Mouse (Mus musculus) E14TG2a.4 (cell line): ENCODE results near the gene Osbpl6.

Source experiments
- CTCF ChIP-seq: conservative IDR thresholded peaks from 2 replicates; pipeline ENCODE4 v1.5.1; 2014; ENCODE audit warnings: low read length
- NANOG ChIP-seq: IDR thresholded peaks from 2 replicates; pipeline ENCODE4 v1.6.1; 2014; ENCODE audit warnings: borderline replicate concordance, low read length, mixed read lengths
- POU5F1 ChIP-seq: IDR thresholded peaks from 2 replicates; pipeline ENCODE4 v1.6.1; 2014; ENCODE audit warnings: low read length, borderline replicate concordance

DNA sequence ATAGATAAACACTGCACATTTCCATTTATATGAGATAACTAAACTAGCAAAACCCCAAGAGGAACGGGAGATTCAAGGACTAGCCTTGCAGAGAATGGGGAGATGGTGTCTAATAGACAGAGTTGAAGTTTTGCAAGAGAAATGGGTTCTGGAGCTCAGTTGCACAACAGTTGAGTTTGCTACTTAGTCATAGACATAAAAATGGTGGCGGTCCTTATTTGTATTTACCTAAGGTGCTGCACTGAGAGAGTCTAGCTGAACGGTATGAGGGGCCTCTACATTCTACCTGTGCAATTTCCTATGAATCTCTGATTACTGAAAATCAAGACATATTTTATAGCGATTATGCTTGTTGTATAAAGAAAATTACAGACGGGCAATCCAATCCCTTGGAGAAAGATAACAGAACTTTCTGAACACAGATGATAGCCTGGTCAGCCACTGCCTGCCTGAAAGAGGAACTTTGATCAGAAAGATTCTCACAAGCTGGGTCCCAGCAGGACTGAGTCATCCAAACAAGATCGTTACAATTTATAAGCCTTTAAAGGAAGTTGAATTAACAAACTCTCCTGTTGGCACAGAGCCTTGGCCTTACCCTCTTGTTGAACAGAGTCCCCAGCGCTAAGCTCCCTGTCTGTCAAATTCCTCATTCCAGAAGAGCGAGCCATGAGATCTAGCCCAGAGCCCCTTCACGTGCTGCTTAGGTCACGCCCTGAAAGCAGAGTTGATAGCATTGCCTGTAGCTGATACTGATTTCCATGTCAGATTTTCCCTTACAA lies 204.2 kb downstream of the Osbpl6 start:
- TF ChIP-seq NANOG (no peak), CTCF (no peak), POU5F1 (no peak)
